Mouse (Mus musculus) heart, adult 8-10 months (tissue): Measurements from ENCODE around the gene Gm17409. TPM values are rescaled to one million over a fixed set of nuclear protein-coding genes. Genes with fewer than 3 reads are reported as not detected.

ENCODE experiments used
- total RNA-seq, 4 experiments: library from RNA; stranded (reverse); gene quantifications; 2 replicates each; pipeline ENCODE4 v1.2.4; 2022

Gene Gm17409
- total RNA-seq, 4 experiments from 2014 or later: not detected

Other genes with a start within 250 kb of the Gm17409 start
- gene Acvr1c, start 112.2 kb upstream of the Gm17409 start, total RNA-seq: under 1 TPM; 0.14 to 0.69 (median 0.21) TPM
- 10 to 100 TPM; 14.2 to 17.0 (median 15.0) TPM for gene Acvr1, start 97.0 kb downstream of the Gm17409 start, total RNA-seq
- gene Upp2, start 97.2 kb downstream of the Gm17409 start, total RNA-seq: 1 to 10 TPM; 1.9 to 4.7 (median 3.3) TPM